Mouse (Mus musculus) thymus, adult 2 months (tissue): ENCODE results near the gene Aplp2. TPM values are rescaled to one million over a fixed set of nuclear protein-coding genes. Genes with fewer than 3 reads are reported as not detected.

Experiments used
- DNase-seq: peaks from one replicate; pipeline ENCODE4 v3.0.0; 2021
- H3K27ac ChIP-seq: fragments of 200-500 bp; 2 replicates; pipeline ENCODE4 v1.5.1; 2012; ENCODE audit warnings: low read length, control low read depth; ENCODE audit not compliant: control insufficient read depth, insufficient read depth
- H3K27me3 ChIP-seq: fragments of 200-500 bp; 2 replicates; pipeline ENCODE4 v1.6.1; 2012; ENCODE audit warnings: mild to moderate bottlenecking, low read length, moderate library complexity, mixed read lengths; ENCODE audit not compliant: control insufficient read depth, insufficient read depth
- H3K36me3 ChIP-seq: fragments of 200-500 bp; 2 replicates; pipeline ENCODE4 v1.6.1; 2012; ENCODE audit warnings: mild to moderate bottlenecking, low read length, moderate library complexity; ENCODE audit not compliant: control insufficient read depth, insufficient read depth
- H3K4me1 ChIP-seq: fragments of 200-500 bp; replicated peaks from 2 replicates; pipeline ENCODE4 v1.6.1; 2012; ENCODE audit warnings: low read length; ENCODE audit not compliant: control insufficient read depth, insufficient read depth
- H3K4me3 ChIP-seq: fragments of 200-500 bp; 2 replicates; pipeline ENCODE4 v1.5.1; 2012; ENCODE audit warnings: mild to moderate bottlenecking, low read length, control low read depth, moderate library complexity; ENCODE audit not compliant: control insufficient read depth, insufficient read depth
- CTCF ChIP-seq: fragments of 200-500 bp; IDR thresholded peaks from 2 replicates; pipeline ENCODE4 v1.5.1; 2012; ENCODE audit warnings: mild to moderate bottlenecking, control low read depth, low read length, moderate library complexity, borderline replicate concordance; ENCODE audit not compliant: control insufficient read depth, poor library complexity, insufficient read depth; ENCODE audit errors: extremely low read depth
- POLR2A ChIP-seq: fragments of 200-500 bp; IDR thresholded peaks from 2 replicates; pipeline ENCODE4 v1.6.1; 2012; ENCODE audit warnings: mild to moderate bottlenecking, low read length, control low read depth, moderate library complexity; ENCODE audit not compliant: control insufficient read depth, poor library complexity, insufficient read depth; ENCODE audit errors: extremely low read depth
- WGBS: fragments of 180-500 bp; shearing (Covaris S2); methylation state at CpG from one replicate; pipeline ENCODE4 v1.1.7; 2018; 5-methylcytosine and 5-hydroxymethylcytosine counted together
- polyA plus RNA-seq: library from polyadenylated mRNA; depleted of rRNA; stranded (reverse); fragments of >200 nt; gene quantifications from 2 replicates; pipeline ENCODE4 v1.2.3, GENCODE M21; 2012

The Aplp2 gene
- polyA plus RNA-seq, 1 experiment = 188 TPM

DNA sequence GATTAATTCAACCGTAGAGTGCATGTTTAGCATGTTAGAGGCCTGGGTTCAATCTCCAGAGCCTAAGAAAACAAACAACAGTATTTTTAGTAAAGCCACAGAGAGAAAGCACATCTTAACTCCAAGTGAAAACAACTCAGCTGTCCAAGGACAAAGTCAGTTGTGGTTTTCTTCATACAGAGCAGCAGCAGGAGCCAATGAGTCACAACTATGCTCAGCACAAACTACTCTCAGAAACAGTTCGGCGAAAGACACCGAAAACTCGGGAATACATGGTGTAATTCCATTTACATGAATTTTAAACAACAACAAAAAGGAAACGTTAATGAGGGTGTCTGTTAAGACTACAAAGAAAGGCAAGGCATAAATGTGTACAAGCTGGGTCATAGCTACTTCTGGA is 8.5 kb downstream of the Aplp2 start:
- WGBS = 90% methylated on average over 6 of the region's 6 CpGs
- no peak overlapping the region for H3K27ac ChIP-seq
- H3K27me3 ChIP-seq = no peaks in the 10 kb centered on the region
- TF ChIP-seq POLR2A (no peak), CTCF (no peak)
- H3K4me1 ChIP-seq = no peaks in the 10 kb centered on the region; the same call in 1 of the 2 replicates
- no peak overlapping the region for H3K4me3 ChIP-seq
- H3K36me3 ChIP-seq = no peaks in the 10 kb centered on the region
- no peak for DNase-seq

DNA sequence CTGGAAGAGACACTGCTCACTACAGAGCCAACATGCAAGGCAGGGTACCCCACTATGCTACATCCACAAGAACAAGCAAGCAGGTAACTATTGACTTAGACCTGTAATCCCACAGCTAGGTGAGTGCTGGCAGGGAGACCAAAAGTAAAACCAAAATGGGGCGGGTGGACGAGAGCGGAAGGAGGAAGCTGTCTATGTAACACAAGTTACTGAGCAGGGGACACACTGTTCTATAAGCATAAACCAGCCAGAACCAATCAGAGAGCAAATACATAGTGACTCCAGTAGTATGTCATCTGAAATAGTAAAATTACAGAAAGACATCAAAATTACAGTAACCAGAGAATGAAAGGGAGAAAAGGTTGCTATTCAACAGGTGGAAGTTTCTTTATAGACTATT is 13.0 kb downstream of the Aplp2 start:
- no peaks in the 10 kb centered on the region for H3K36me3 ChIP-seq
- no peaks in the 10 kb centered on the region; the same call in 1 of the 2 replicates for H3K4me1 ChIP-seq
- TF ChIP-seq POLR2A (no peak), CTCF (no peak)
- no peak overlapping the region for H3K4me3 ChIP-seq
- no peak overlapping the region for H3K27ac ChIP-seq
- no peaks in the 10 kb centered on the region for H3K27me3 ChIP-seq
- 80% methylated on average over 3 of the region's 3 CpGs for WGBS
- no peak for DNase-seq

GRCm38 (mm10) chr9:31197782-31198181 is 13.8 kb downstream of the Aplp2 start:
- Histone ChIP-seq H3K36me3 (no peaks in the 10 kb centered on the region), H3K4me3 (no peak overlapping the region), H3K4me1 (no peaks in the 10 kb centered on the region; the same call in 1 of the 2 replicates), H3K27me3 (no peaks in the 10 kb centered on the region), H3K27ac (no peak overlapping the region)
- DNase-seq = no peak
- TF ChIP-seq CTCF (no peak), POLR2A (no peak)
- WGBS = 93% methylated on average over 7 of the region's 7 CpGs

GRCm38 (mm10) chr9:31196742-31197141 is 14.9 kb downstream of the Aplp2 start:
- TF ChIP-seq POLR2A = no peak
- no peak for TF ChIP-seq CTCF
- H3K4me1 ChIP-seq = no peaks in the 10 kb centered on the region; the same call in 1 of the 2 replicates
- H3K4me3 ChIP-seq = no peak overlapping the region
- no peaks in the 10 kb centered on the region for H3K27me3 ChIP-seq
- no peak for DNase-seq
- H3K36me3 ChIP-seq = no peaks in the 10 kb centered on the region
- H3K27ac ChIP-seq = no peak overlapping the region

GRCm38 (mm10) chr9:31195573-31195972 is 16.0 kb downstream of the Aplp2 start:
- no peak for TF ChIP-seq POLR2A
- TF ChIP-seq CTCF = no peak
- 92% methylated on average over 1 of the region's 1 CpGs for WGBS
- DNase-seq = no peak

DNA sequence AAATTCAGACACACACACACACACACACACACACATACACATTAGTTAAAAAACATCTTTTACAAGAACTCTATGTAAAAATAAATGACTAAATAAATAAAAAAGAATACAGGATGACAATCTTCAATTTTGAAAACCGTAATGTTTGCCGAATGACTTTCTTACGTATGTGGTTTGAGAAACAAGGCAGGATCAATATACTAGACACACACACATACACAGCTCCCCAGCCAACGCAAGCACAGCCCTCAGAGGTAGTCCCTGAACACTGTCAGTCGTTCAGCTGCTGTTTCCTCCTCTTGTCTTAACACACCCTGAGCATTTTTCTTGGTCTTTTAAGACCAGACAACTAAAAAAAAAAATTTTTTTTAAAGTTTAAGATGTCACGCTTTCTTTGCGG is 19.2 kb downstream of the Aplp2 start:
- 95% methylated on average over 7 of the region's 7 CpGs for WGBS
- H3K4me3 ChIP-seq = no peak overlapping the region
- no peak for TF ChIP-seq POLR2A
- no peak for TF ChIP-seq CTCF
- H3K27ac ChIP-seq = no peak overlapping the region
- H3K4me1 ChIP-seq = no peaks in the 10 kb centered on the region
- no peak for DNase-seq
- H3K36me3 ChIP-seq = no peaks in the 10 kb centered on the region
- no peaks in the 10 kb centered on the region for H3K27me3 ChIP-seq

More at GRCm38 (mm10) chr9:31195573-31195972, 16.0 kb downstream of the Aplp2 start:
- Histone ChIP-seq H3K27ac (no peak overlapping the region), H3K4me1 (no peaks in the 10 kb centered on the region; the same call in 1 of the 2 replicates), H3K36me3 (no peaks in the 10 kb centered on the region), H3K27me3 (no peaks in the 10 kb centered on the region), H3K4me3 (no peak overlapping the region)

GRCm38 (mm10) chr9:31191543-31191942 is 20.1 kb downstream of the Aplp2 start:
- H3K36me3 ChIP-seq = no peaks in the 10 kb centered on the region
- H3K4me3 ChIP-seq = no peak overlapping the region
- WGBS = 93% methylated on average over 7 of the region's 7 CpGs
- H3K27ac ChIP-seq = no peak overlapping the region
- TF ChIP-seq POLR2A (no peak), CTCF (no peak)
- H3K27me3 ChIP-seq = no peaks in the 10 kb centered on the region
- no peak for DNase-seq
- H3K4me1 ChIP-seq = no peaks in the 10 kb centered on the region

- no peak overlapping the region for H3K4me3 ChIP-seq
- whole genome bisulfite sequencing = 91% methylated on average over 2 of the region's 2 CpGs
- no peaks in the 10 kb centered on the region for H3K36me3 ChIP-seq
- no peaks in the 10 kb centered on the region for H3K4me1 ChIP-seq
- no peaks in the 10 kb centered on the region for H3K27me3 ChIP-seq
- DNase-seq = no peak
- no peak overlapping the region for H3K27ac ChIP-seq
- TF ChIP-seq POLR2A = no peak
These were observed 22.4 kb downstream of the Aplp2 start for GRCm38 (mm10) chr9:31189194-31189593.
